Mouse (Mus musculus) ZHBTc4 (cell line): ENCODE measurements around the gene Calml4.

Experiments
- DNase-seq: peaks from one replicate; pipeline ENCODE4 v3.0.0-alpha.2; 2011; ENCODE audit warnings: low read depth, low spot score

The Calml4 gene

DNA sequence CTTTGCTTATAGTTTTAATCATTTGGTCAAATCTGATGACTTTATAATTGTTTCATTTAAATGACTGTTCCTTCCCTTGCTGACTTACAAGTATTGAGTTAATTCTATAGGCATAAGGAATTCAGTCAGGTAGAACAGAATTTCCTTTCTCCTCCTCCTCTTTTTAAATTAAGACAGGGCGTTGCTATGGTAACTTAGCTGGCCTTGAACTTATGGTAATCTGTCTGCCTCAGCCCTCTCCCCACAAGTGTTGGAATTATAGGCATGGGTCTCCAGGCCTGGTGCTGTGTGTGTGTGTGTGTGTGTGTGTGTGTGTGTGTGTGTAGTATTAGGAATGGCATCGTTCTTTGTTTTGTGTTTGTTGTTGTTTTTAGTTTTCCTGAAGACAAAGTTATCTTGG is 43.9 kb downstream of the Calml4 start:
- DNase-seq: peak; percentile 35

DNA sequence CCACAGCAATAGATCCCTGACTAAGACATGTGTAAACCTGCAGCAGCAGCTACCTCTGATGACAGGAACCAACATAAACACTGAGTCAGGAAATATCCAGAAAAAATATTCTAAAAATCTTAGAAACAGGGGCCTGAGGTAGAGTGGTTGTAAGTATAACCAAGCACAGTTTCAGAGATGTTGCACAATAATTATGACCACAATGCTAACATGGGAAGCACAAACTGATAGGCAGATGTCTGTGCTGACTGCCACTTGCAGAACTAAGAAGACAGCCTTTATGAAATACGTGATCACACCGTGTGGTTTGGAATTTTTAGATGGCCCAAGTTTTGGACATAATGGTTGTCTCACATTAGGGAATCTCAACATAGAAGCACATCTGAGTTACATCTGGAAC is 46.0 kb downstream of the Calml4 start:
- DNase-seq: no peak

- no peak for DNase-seq
Measured at GRCm38 (mm10) chr9:62905039-62905438, 47.2 kb downstream of the Calml4 start.

GRCm38 (mm10) chr9:62913390-62914069 is 55.6 kb downstream of the Calml4 start:
- DNase-seq: no peak

DNA sequence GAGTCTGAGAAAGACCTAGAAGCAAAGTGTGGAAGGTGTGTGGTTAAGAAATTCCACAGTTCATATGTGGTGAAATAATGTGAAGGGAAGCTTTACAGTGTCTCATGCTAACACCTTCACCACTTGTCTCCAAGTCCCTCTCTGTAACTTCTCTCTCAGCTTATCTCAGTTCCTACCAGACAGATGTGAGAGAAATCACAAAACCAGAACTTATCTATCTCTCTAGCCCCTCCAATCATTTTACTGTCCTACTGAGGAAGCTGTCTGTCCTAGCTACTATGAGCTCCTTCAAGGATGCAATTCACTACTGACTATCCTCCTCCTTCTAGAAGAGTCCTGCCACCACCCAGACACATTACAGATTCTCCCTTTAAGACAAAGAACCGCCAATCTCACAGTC is 59.2 kb downstream of the Calml4 start:
- DNase-seq: no peak

- DNase-seq: no peak
Measured at GRCm38 (mm10) chr9:62920877-62921276, 63.0 kb downstream of the Calml4 start.

- no peak for DNase-seq
Measured at GRCm38 (mm10) chr9:62924886-62925610, 67.2 kb downstream of the Calml4 start.
